Mouse (Mus musculus): Measurements from ENCODE around the gene Egfl8.

Egfl8 gene

DNA sequence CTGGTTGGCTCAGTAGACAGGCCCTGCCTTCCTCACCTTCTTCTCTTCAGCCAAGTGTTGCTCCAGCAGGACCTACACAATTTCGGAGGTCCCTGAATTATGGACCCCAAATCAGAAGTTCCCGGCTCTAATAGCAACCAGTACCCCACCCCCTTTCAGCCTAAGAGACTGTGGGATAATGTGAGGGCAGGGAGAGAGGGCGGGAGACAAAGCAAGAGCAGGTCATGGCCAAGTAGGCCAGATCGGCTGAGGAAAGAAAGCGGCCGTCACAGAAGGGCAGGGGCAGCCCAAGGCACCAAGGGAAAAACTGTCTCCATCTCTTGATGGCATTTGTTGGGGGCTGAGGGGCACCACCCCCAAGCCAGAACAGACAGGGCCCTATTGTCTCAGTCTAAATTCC is at the start of gene Egfl8:
TSS of gene Egfl8 (minus strand) at position 101 of the 400 bp plus-strand sequence.
- in situ Hi-C loops (cut with MboI, MseI), result loop anchor here (25.0 kb wide), 1 partner anchor 704 kb away; the partner anchor contains the start of genes Daxx, Platr17, Tapbp and Zbtb22

DNA sequence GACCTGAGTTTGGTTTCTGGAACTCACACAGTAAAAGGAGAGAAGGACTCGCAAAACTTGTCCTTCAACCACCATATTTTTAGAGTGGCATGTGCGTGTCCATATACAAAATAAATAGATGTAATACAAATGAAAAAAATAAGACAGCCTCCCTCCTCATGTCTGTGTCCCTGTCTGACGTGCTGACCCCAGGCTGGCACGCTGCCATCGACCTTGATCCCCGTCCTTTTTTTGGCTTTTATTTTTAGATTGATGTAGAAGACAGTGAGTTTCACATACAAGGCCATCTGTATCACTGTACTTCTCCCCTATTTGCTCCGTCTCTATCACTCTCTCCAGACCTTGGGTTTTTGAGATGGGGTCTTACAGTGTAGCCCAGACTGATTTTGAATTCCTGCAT is 48.7 kb upstream of the Egfl8 start:
- in situ Hi-C loops (cut with MboI, MseI), result loop anchor here (5.0 kb wide), 1 partner anchor 52 kb away; no protein-coding TSS in a partner anchor

DNA sequence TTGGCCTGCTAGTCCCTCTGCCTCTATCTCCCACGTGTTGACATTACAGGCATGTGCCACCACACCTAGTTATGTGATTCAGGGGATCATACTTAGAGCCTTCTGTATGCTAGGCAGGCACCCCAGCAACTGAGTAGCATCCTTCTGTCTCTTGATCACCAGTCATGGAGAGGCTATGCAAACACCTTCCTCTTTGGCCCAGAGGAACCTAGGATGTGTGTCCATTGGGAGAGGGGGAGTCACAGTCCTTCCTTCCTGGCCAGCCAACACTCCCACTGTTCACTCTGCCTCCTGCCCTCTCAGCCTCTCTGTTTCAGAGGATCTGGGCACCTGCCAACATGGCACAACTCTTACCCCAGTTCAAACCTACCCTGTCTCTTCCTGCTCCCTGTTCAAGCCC is 47.8 kb upstream of the Egfl8 start:
- in situ Hi-C loops (cut with MboI, MseI), result loop anchor here (5.0 kb wide), 1 partner anchor 51 kb away; no protein-coding TSS in a partner anchor

DNA sequence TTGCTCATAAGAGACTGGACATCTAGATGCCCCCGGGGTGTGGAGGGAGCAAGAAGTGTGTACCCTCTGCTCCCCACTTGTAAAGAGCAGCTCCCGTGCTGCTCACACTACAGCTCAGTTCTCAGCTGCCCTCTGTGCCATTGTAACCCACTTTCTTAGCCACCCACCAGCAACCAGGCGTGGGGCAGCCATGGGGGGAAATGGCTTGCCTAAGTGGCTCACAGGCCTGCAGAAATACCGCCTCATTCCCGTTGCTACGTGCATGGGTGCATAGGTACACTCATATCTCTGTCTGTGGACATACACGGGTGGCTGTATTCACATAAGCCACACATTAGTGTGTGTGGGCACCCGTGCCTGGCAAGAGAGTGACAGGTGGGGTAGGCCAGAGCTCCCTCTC is 47.2 kb upstream of the Egfl8 start:
- in situ Hi-C loops (cut with MboI, MseI), result loop anchor here (5.0 kb wide), 1 partner anchor 51 kb away; no protein-coding TSS in a partner anchor

DNA sequence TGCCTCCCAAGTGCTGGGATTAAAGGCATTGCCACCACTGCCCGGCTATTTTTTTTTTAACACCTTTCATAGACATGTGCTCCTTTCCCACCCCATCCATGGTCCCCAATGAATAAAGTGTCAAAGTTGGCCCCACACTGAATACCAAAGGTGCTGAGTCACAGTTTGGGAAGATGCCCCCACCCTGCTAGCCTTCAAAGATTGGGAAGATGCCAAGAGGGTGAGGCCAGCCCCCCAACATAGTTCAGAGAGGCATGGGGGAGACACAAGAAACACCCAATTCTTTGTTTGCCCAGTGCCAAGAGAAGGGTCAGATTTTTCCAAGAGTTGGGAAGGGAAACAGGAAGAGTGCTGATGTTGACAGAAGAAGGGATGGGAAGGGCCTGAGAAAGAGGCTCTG is 46.7 kb upstream of the Egfl8 start:
- in situ Hi-C loops (cut with MboI, MseI), result loop anchor here (5.0 kb wide), 1 partner anchor 50 kb away; no protein-coding TSS in a partner anchor

DNA sequence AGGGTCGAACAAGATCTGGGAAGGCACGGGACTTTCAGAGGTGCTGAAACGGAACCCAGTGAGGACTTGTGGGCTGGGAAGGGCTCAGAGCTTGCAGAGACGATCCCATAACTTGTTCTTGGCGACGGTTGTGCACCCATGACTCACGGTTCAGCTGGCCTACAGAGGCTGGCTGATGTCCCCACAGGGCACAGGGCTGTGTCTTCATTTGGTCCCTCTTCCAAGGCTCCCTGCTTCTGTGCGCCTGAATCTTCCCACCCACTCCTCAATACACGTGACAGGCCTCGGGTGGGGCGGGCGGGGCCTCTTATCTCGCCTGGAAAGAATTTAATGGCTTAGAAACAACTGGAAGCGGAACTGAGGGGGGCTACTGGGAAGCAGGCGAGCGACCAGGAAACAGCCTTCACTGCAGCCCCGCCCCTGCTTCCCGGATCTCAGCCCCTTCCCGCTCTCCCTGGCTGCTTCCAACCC is 45.4 kb upstream of the Egfl8 start:
- in situ Hi-C loops (cut with MboI, MseI), result loop anchor here (5.0 kb wide), 1 partner anchor 49 kb away; no protein-coding TSS in a partner anchor

DNA sequence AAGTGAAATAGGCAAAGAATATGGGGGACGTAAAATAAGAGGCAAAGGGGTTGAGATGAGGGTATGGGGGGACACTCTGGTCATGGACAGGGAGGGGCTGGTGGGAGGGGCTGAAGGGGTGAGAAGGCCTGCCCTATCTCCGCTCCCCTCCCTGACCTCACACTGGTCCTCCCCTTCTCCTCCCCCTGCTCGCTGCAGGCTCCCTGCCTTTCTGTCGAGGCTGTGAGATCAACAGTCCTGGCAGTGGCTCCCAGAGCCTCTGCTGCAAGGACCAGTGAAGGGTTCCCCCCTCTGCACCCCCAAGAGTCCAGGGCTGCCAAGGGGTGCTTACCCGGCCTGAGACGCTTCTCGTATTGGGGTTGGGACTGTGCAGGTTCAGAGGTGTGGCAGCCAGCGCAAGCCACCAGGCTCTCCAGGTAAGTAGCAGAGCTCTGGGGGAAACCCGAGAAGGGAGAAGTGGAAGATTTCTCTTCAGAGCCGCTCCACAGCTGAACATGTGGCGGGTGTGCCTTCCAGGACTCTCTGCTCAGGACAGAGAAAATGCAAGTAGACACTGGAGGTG is 44.6 kb upstream of the Egfl8 start:
- in situ Hi-C loops (cut with MboI, MseI), result loop anchor here (5.0 kb wide), 1 partner anchor 48 kb away; no protein-coding TSS in a partner anchor

DNA sequence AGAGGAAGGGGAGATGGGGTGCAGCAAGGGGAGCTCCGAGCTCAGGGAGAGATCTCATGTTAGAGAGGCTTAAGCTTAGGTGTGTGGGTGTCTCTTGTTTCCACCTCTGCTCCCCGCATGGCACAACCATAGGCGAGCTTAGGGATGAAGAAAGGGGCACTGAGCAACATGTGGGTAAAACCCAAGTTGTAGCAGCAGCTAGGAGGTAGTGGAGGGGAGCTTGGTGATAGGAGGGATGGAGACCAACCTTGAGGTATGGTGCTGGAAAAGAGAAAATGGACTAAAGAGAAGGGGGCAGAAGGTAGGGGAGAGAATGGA is 44.1 kb upstream of the Egfl8 start:
- in situ Hi-C loops (cut with MboI, MseI), result loop anchor here (5.0 kb wide), 1 partner anchor 48 kb away; no protein-coding TSS in a partner anchor

DNA sequence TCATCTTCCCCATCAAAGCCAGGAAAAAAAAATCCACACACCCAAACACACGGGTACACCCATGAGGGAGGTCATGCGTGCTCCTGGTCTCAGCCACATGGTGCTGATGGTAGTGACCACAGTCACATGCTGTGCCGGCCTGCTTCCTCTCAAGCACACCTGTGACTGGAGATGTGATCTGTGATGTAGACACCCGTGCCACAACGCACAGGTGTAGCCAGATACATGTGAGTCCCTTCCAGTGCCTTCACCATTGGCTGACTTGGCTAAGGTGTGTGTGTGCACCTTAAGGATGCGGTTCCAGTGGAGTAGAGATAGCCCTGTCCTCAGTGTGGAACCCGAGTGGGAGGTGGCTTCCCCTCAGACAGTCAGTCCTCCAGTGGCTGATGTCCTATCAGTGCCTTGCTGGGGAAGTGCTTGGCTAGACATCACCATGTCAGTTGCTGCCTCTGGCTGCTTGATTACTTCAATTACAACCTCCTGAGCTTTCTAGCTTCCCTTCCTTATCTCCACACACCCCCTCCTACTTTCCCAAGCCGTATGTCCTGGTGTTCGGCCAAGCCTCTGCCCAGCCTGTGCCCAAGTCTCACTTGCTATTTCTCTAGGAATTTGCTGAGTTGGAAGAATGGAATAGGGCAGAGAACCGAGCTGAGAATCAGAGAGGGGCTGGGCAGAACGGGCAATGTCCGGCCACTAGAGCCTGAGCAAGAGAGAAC is 43.6 kb upstream of the Egfl8 start:
- in situ Hi-C loops (cut with MboI, MseI), result no loop called here

DNA sequence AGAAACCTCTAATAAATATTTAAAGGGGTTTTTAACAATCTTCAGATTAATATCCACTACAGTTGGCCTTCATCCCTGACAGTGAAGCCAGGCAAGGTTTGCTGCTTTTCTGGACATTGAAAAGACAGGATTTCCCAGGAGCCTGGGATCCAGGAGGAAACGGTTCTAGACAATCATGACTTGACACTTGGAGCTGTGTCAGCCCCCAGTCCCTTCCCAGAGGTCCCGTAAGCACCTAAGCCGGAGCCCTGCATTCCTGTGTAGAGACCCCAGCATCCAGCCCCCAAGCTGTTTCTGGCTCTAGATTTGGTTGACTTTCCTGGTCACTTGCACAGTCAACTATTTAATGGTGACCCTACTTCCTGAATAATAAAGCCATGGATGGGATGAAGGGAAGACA is 42.8 kb upstream of the Egfl8 start:
- in situ Hi-C loops (cut with MboI, MseI), result no loop called here

DNA sequence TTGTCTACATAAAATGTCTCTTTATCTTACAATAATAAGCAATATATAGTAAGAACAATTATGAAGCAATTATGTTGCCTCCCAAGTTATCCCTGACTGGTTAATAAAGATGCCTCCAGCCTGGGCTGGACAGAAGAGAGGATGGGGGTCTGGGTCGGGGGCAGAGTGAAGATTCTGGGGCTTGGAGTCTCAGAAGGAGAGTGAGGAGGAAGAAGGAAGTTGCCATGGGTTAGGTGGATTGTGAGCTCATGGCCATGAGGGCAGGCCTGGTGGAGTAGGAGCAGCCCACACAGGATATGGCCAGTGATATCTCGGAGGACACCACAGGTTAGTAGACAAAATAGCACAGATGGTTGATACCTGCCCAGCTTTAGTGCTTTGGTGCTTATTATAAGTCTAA is 42.4 kb upstream of the Egfl8 start:
- in situ Hi-C loops (cut with MboI, MseI), result no loop called here

DNA sequence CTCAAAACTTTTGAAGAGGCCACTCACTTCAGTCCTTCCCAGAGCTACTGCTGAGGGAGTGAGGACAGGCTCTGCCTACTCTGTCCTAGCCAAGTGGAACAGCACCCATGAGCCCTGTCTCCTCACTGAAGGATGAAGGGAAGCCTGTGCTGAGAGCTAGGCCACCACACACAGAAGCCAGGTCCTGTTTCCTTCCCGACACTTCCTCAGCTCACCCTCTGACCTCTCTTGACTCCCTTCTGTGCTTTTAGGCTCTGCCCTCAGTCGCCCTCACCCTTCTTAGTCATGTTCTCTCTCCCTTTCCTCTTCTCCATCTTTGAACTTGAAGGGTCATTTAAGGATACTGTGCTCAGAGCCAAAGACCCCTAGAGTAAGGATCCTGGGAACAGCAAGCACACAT is 41.5 kb upstream of the Egfl8 start:
- in situ Hi-C loops (cut with MboI, MseI), result no loop called here

DNA sequence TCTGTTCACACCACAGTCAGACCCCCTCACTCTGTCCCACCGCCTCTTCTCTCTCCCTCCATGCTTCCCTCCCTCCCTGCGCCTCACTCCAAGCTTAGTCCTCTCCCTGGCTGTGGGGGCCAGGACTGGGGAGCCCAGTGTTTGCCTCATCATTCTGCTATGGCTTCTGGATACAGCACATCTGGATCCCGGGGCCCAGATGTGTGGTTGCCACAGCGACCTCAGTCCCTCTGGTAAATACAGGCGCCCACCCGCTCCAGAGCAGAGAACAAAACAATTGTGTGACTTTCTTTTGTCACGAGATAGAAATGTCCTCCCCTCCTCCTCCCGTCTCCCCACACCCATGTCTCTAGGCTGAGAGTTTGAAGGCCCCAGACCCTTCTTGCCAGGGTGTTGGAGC is 40.9 kb upstream of the Egfl8 start:
- in situ Hi-C loops (cut with MboI, MseI), result no loop called here

DNA sequence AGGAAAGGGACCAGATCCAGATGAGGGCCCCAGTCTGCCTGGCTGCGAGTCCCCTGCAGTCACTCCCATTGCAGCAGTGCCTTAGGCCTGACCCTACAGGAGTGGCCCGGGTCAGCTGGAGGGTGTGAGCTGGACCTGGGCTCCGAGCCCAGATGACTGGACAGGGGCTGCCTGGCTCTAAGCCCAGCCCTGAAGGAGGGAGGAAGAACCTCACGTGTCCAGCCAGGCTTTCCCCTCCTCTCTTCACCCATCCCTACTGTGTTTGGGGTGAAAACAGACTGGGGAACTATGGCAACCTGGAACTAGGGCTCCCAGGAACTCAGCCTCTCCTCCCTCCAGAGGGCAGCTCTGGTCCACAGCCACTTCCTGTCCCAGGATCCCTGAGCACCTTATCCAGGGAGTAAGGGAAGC is 39.8 kb upstream of the Egfl8 start:
- in situ Hi-C loops (cut with MboI, MseI), result no loop called here

DNA sequence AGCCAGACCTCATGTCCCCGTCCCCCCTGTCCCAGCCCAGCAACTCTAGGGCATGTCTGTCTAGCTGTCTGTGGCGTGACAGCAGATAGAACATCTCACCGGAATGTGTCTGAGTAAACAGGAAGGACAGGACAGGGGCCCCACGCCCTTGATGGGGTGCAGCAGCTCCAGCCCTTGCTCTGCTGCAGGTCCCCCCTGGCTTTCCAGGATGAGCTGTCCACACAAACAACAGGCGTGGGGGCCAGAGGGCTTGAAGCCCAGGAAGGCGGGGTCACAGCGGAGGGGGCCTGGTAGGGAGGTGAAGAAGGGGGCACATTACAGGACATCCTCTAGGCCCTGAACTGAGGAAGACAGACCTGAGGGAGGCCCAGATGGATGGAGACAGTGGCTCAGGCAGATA is 39.4 kb upstream of the Egfl8 start:
- in situ Hi-C loops (cut with MboI, MseI), result no loop called here

DNA sequence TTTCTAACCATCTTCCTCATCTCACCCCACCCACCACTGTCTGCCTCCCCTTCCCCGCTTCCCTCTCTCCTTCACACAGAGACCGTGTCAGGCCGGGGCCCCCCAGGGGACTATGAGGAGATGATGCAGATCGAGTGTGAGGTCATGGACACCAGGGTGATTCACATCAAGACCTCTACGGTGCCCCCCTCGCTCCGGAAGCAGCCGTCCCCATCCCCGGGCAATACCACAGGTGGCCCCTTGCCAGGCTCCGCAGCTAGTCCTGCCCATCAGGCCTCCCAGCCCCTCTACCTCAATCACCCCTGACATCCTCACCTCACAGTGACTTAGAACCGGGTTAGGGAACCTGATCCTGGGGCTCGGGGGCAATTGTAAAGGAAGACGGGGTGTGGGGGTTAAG is 38.6 kb upstream of the Egfl8 start:
- in situ Hi-C loops (cut with MboI, MseI), result no loop called here

DNA sequence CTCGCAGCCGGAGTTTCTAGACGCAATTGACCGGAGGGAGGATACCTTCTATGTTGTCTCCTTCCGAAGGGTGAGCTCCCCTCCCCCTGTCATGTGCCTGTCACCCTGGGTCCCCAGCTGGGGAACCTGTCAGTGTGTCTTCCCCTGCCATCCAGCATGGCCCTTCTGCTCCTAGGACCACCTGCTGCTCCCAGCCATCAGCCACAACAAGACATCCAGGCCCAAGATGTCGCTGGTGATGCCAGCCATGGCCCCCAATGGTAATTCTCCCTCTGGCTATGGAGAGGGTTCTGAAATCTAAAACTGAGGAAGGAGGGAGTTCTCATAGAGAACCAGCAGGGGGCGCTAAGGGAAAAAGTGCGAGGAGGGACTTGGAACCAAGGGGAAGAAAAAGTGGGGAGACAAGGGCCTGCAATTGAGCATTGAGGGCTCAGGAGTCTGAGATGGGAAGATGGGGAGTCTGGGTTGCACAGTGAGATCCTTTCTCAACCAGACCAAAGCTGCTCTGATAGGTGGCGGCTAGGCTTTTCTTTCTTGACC is 38.0 kb upstream of the Egfl8 start:
- in situ Hi-C loops (cut with MboI, MseI), result no loop called here

DNA sequence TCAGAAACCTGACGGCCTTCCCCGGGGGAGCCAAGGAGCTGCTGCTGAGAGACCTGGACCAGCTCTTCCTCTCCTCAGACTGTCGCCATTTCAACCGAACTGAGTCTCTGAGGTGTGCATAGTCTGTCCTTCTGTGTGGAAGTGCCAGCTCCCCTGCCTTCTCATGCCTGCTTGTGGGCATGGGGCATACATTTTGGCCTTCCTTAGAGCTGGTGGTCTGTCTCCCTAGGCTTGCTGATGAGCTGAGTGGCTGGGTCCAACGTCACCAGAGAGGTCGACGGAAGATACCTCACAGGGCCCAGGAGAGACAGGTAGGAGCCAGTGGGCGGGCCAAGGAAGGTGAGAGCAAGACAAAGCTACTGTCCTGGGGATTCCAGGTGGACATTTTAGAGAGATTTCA is 37.2 kb upstream of the Egfl8 start:
- in situ Hi-C loops (cut with MboI, MseI), result no loop called here

DNA sequence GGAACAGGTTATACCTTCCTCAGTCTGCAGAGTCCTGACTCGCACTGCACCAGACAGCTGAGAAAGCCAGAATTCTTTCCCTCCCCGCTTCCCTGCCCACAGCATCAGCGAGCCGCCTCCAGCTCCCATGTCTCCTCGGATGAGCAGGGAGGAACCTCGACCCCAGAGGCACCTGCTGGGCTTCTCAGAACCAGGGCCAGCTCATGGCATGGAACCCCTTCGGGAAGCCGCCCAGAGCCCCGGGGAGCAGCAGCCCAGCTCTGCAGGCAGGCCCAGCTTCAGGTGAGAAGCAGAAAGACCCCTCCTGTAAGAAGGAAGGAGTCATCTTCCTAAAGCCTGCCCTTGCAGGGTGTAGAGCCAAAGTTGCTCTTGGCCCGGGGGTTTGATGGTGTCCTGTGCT is 36.8 kb upstream of the Egfl8 start:
- in situ Hi-C loops (cut with MboI, MseI), result no loop called here

DNA sequence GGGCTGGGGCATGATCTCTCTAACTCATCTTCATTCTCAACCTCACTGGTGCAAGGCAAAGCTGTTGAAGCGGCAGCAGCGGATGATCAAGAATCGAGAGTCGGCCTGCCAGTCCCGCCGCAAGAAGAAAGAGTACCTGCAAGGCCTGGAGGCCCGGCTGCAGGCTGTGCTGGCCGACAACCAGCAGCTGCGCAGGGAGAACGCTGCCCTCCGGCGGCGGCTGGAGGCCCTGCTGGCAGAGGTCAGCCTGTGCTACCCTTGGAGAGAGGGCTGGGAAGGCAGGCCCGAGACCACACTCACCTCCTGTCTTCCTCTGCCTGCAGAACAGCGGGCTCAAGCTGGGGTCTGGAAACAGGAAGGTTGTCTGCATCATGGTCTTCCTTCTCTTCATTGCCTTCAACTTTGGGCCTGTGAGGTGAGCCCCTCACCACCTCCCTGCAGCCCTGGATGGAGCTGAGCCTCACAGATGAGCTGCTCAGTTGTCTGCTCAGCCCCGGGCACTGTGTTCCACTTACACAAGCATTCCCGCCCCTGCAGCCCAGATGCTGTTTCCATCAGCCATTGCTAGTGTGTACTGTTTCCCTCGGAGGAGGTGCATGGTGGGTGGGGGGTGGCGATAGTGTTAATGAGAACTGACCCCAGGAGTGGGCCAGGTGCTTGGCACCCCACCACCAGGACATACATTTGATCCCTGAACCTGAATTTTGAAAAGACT is 35.9 kb upstream of the Egfl8 start:
- in situ Hi-C loops (cut with MboI, MseI), result no loop called here

DNA sequence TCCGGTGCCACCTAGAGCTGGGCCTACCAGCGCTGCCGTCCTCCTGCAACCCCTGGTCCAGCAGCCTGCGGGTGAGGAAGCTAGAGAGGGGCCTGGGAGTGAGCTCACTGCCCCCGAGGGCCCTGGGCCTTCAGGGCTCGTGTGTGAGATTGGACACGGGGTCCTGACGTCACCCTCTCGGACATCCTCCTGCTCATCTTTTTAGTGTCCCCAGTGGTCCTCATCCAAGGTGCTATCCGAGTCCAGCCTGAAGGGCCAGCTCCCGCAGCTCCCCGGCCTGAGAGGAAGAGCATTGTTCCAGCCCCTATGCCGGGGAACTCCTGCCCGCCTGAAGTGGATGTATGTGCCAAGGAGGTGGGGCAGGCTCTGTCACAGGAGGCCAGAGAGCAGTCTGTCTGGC is 35.0 kb upstream of the Egfl8 start:
- in situ Hi-C loops (cut with MboI, MseI), result no loop called here

All from regulatory T cell (primary cell).